Mouse (Mus musculus) MEL (cell line): Measurements from ENCODE around the gene Dgat2. TPM values are rescaled to one million over a fixed set of nuclear protein-coding genes. Genes with fewer than 3 reads are reported as not detected.

Experiments used
- DNase-seq: peaks from one replicate; pipeline ENCODE4 v3.0.0; 2011; ENCODE audit warnings: low read depth, low spot score
- H3K27ac ChIP-seq: 2 replicates; pipeline ENCODE4 v1.5.1; 2012; ENCODE audit warnings: low read depth, mild to moderate bottlenecking, control low read depth, low read length, moderate library complexity; ENCODE audit not compliant: control insufficient read depth
- H3K27me3 ChIP-seq, 2 experiments: fragments of 150-350 bp in 1 of 2; sonication (generic) in 1 of 2; 2 replicates each; pipeline ENCODE4 v1.6.1; 2012; ENCODE audit warnings: low read length in 2 of 2, mild to moderate bottlenecking in 2 of 2, improper control_type of control experiment in 1 of 2, moderate library complexity in 1 of 2; ENCODE audit not compliant: insufficient read depth in 2 of 2, control insufficient read depth in 1 of 2
- H3K36me3 ChIP-seq, 2 experiments: 2 replicates each; pipeline ENCODE4 v1.6.1; 2012 to 2014; ENCODE audit warnings: low read length in 2 of 2, improper control_type of control experiment in 1 of 2, inconsistent platforms in 1 of 2, mild to moderate bottlenecking in 1 of 2; ENCODE audit not compliant: insufficient read depth in 2 of 2, control insufficient read depth in 1 of 2
- H3K4me1 ChIP-seq, 2 experiments: fragments of 150-350 bp in 1 of 2; sonication (generic) in 1 of 2; 2 replicates each; pipeline ENCODE4 v1.6.1; 2012; ENCODE audit warnings: low read length in 2 of 2, improper control_type of control experiment in 1 of 2, mild to moderate bottlenecking in 1 of 2; ENCODE audit not compliant: insufficient read depth in 2 of 2, control insufficient read depth in 1 of 2
- H3K4me3 ChIP-seq, 2 experiments: fragments of 150-350 bp in 1 of 2; sonication (generic) in 1 of 2; 2 replicates each; pipeline ENCODE4 v1.5.1; 2012; ENCODE audit warnings: low read depth in 2 of 2, low read length in 2 of 2, mild to moderate bottlenecking in 2 of 2, moderate library complexity in 2 of 2, control low read depth in 1 of 2, improper control_type of control experiment in 1 of 2; ENCODE audit not compliant: control insufficient read depth in 1 of 2, insufficient read depth in 1 of 2
- H3K79me2 ChIP-seq: 2 replicates; pipeline ENCODE4 v1.6.1; 2012; ENCODE audit warnings: mild to moderate bottlenecking, low read length, moderate library complexity; ENCODE audit not compliant: control insufficient read depth, poor library complexity, insufficient read depth
- H3K9ac ChIP-seq: 2 replicates; pipeline ENCODE4 v1.6.1; 2012; ENCODE audit warnings: low read depth, mild to moderate bottlenecking, control low read depth, low read length, moderate library complexity; ENCODE audit not compliant: control insufficient read depth, poor library complexity, severe bottlenecking
- H3K9me3 ChIP-seq: fragments of 150-350 bp; sonication (generic); replicated peaks from 2 replicates; pipeline ENCODE4 v1.6.1; 2012; ENCODE audit warnings: mild to moderate bottlenecking, low read length, improper control_type of control experiment, moderate library complexity; ENCODE audit not compliant: insufficient read depth
- BHLHE40 ChIP-seq: IDR thresholded peaks from 2 replicates; pipeline ENCODE4 v1.6.1; 2012; ENCODE audit warnings: low read depth, mild to moderate bottlenecking, inconsistent platforms, low read length, improper control_type of control experiment, borderline replicate concordance
- CHD1 ChIP-seq: IDR thresholded peaks from 2 replicates; pipeline ENCODE4 v1.6.1; 2012; ENCODE audit warnings: low read depth, mild to moderate bottlenecking, inconsistent platforms, low read length, improper control_type of control experiment
- CHD2 ChIP-seq: IDR thresholded peaks from 2 replicates; pipeline ENCODE4 v1.6.1; 2011; ENCODE audit warnings: low read length, improper control_type of control experiment
- CTCF ChIP-seq, 3 experiments: IDR thresholded peaks in 2 of 3; conservative IDR thresholded peaks in 1 of 3; 2 replicates each; pipeline ENCODE4 v1.5.1; 2011 to 2012; ENCODE audit warnings: low read length in 3 of 3, low read depth in 2 of 3, mild to moderate bottlenecking in 2 of 3, improper control_type of control experiment in 1 of 3, inconsistent platforms in 1 of 3, mixed read lengths in 1 of 3, moderate library complexity in 1 of 3; ENCODE audit not compliant: control insufficient read depth in 1 of 3, insufficient read depth in 1 of 3, poor library complexity in 1 of 3, severe bottlenecking in 1 of 3
- E2F4 ChIP-seq: IDR thresholded peaks from 2 replicates; pipeline ENCODE4 v1.6.1; 2011; ENCODE audit warnings: low read depth, low read length, improper control_type of control experiment, borderline replicate concordance
- ELF1 ChIP-seq: IDR thresholded peaks from 2 replicates; pipeline ENCODE4 v1.6.1; 2014; ENCODE audit warnings: low read depth, mild to moderate bottlenecking, inconsistent platforms, low read length, improper control_type of control experiment, moderate library complexity
- ETS1 ChIP-seq: IDR thresholded peaks from 2 replicates; pipeline ENCODE4 v1.6.1; 2012; ENCODE audit warnings: low read depth, mild to moderate bottlenecking, inconsistent platforms, low read length, improper control_type of control experiment, moderate library complexity
- GATA1 ChIP-seq: IDR thresholded peaks from 2 replicates; pipeline ENCODE4 v1.6.1; 2011; ENCODE audit warnings: low read depth, low read length, improper control_type of control experiment
- HCFC1 ChIP-seq: IDR thresholded peaks from 2 replicates; pipeline ENCODE4 v1.6.1; 2012; ENCODE audit warnings: low read depth, mild to moderate bottlenecking, inconsistent platforms, low read length, improper control_type of control experiment, moderate library complexity
- JUND ChIP-seq: IDR thresholded peaks from 2 replicates; pipeline ENCODE4 v1.6.1; 2011; ENCODE audit warnings: low read depth, mild to moderate bottlenecking, improper control_type of control experiment, low read length
- MAZ ChIP-seq: IDR thresholded peaks from 2 replicates; pipeline ENCODE4 v1.6.1; 2012; ENCODE audit warnings: low read depth, mild to moderate bottlenecking, inconsistent platforms, low read length, improper control_type of control experiment
- MYC ChIP-seq: IDR thresholded peaks from 2 replicates; pipeline ENCODE4 v1.6.1; 2011; ENCODE audit warnings: low read depth, mild to moderate bottlenecking, low read length, improper control_type of control experiment, moderate library complexity
- NRF1 ChIP-seq: IDR thresholded peaks from 2 replicates; pipeline ENCODE4 v1.6.1; 2014; ENCODE audit warnings: low read depth, mild to moderate bottlenecking, inconsistent platforms, low read length, improper control_type of control experiment, moderate library complexity; ENCODE audit not compliant: poor library complexity, insufficient read depth, severe bottlenecking
- POLR2AphosphoS5 ChIP-seq: IDR thresholded peaks from 2 replicates; pipeline ENCODE4 v1.6.1; 2012; ENCODE audit warnings: low read depth, borderline replicate concordance, mild to moderate bottlenecking, inconsistent platforms, low read length, moderate library complexity, mixed read lengths
- RCOR1 ChIP-seq: IDR thresholded peaks from 2 replicates; pipeline ENCODE4 v1.6.1; 2012; ENCODE audit warnings: low read depth, mild to moderate bottlenecking, inconsistent platforms, low read length, improper control_type of control experiment
- SMC3 ChIP-seq: IDR thresholded peaks from 2 replicates; pipeline ENCODE4 v1.6.1; 2011; ENCODE audit warnings: low read depth, low read length, improper control_type of control experiment
- TAL1 ChIP-seq: IDR thresholded peaks from 2 replicates; pipeline ENCODE4 v1.6.1; 2012; ENCODE audit warnings: mild to moderate bottlenecking, inconsistent platforms, low read length, moderate library complexity, mixed read lengths
- TCF12 ChIP-seq: IDR thresholded peaks from 2 replicates; pipeline ENCODE4 v1.6.1; 2014; ENCODE audit warnings: low read depth, mild to moderate bottlenecking, inconsistent platforms, low read length, improper control_type of control experiment, moderate library complexity
- UBTF ChIP-seq: IDR thresholded peaks from 2 replicates; pipeline ENCODE4 v1.6.1; 2012; ENCODE audit warnings: low read depth, mild to moderate bottlenecking, inconsistent platforms, low read length, improper control_type of control experiment, moderate library complexity, borderline replicate concordance; ENCODE audit not compliant: insufficient read depth
- USF1 ChIP-seq: IDR thresholded peaks from 2 replicates; pipeline ENCODE4 v1.6.1; 2014; ENCODE audit warnings: low read depth, mild to moderate bottlenecking, inconsistent platforms, low read length, improper control_type of control experiment, moderate library complexity
- ZC3H11A ChIP-seq: IDR thresholded peaks from 2 replicates; pipeline ENCODE4 v1.6.1; 2012; ENCODE audit warnings: low read depth, mild to moderate bottlenecking, inconsistent platforms, low read length, improper control_type of control experiment
- ZKSCAN1 ChIP-seq: IDR thresholded peaks from 2 replicates; pipeline ENCODE4 v1.6.1; 2012; ENCODE audit warnings: low read depth, mild to moderate bottlenecking, inconsistent platforms, low read length, improper control_type of control experiment, moderate library complexity
- ZNF384 ChIP-seq: IDR thresholded peaks from 2 replicates; pipeline ENCODE4 v1.6.1; 2012; ENCODE audit warnings: low read depth, mild to moderate bottlenecking, inconsistent platforms, low read length, improper control_type of control experiment
- polyA plus RNA-seq, 2 experiments: library from polyadenylated mRNA; stranded (reverse) in 1 of 2; unstranded in 1 of 2; fragments of >175 nt in 1 of 2; fragments of >200 nt in 1 of 2; gene quantifications; 2 replicates each; pipeline versions ENCODE4 v1.2.1 to v1.2.4; 2012; ENCODE audit warnings: low replicate concordance in 2 of 2, low read depth in 1 of 2; ENCODE audit not compliant: insufficient read length in 2 of 2, insufficient read depth in 1 of 2, missing spikeins in 1 of 2
- total RNA-seq: library from RNA; depleted of rRNA; stranded (reverse); fragments of 300-350 nt; gene quantifications from 2 replicates; pipeline ENCODE4 v1.2.3, GENCODE M21; 2012

The Dgat2 gene
- total and polyA plus RNA-seq, 3 experiments, result 4.1 to 7.7 TPM; not detected in 1

- no peaks in the 10 kb centered on the region for H3K79me2 ChIP-seq
- H3K4me1 ChIP-seq, result no peaks in the 10 kb centered on the region
- no peak for DNase-seq
- H3K27ac ChIP-seq, result no peak overlapping the region
- no peaks in the 10 kb centered on the region for H3K9me3 ChIP-seq
- no peak overlapping the region for H3K4me3 ChIP-seq
- TF ChIP-seq GATA1 (no peak), USF1 (no peak), UBTF (no peak), CHD2 (no peak), HCFC1 (no peak), TAL1 (no peak), NRF1 (no peak), TCF12 (no peak), POLR2AphosphoS5 (no peak), RCOR1 (no peak), MAZ (no peak), BHLHE40 (no peak), JUND (no peak), ZNF384 (no peak), CTCF (IDR thresholded peaks at IDR 0.05 in 2 of 3, conservative IDR thresholded peaks at IDR 0.05 in 1 of 3; ENCODE audit: control insufficient read depth in 1 of 3, insufficient read depth in 1 of 3, low read depth in 2 of 3, low read length in 3 of 3, poor library complexity in 1 of 3, severe bottlenecking in 1 of 3) (no peak), ZKSCAN1 (no peak), E2F4 (no peak)
- no peak overlapping the region for H3K9ac ChIP-seq
- H3K27me3 ChIP-seq, result peaks cover 11 to 46% of the 10 kb centered on the region in 2 experiments
- no peaks in the 10 kb centered on the region for H3K36me3 ChIP-seq
These were observed 11.4 kb upstream of the Dgat2 start for GRCm38 (mm10) chr7:99193926-99194325.

GRCm38 (mm10) chr7:99191411-99191810, 8.9 kb upstream of the Dgat2 start:
- Histone ChIP-seq H3K4me3 (no peak overlapping the region), H3K79me2 (no peaks in the 10 kb centered on the region), H3K9me3 (no peaks in the 10 kb centered on the region), H3K27me3 (peaks cover 6 to 36% of the 10 kb centered on the region in 2 experiments), H3K9ac (no peak overlapping the region), H3K36me3 (no peaks in the 10 kb centered on the region), H3K4me1 (no peaks in the 10 kb centered on the region), H3K27ac (no peak overlapping the region)
- DNase-seq, result no peak
- no peak for TF ChIP-seq ZC3H11A
- no peak for TF ChIP-seq UBTF
- no peak for TF ChIP-seq TCF12
- no peak for TF ChIP-seq MYC
- no peak for TF ChIP-seq SMC3
- no peak for TF ChIP-seq CHD1
- no peak for TF ChIP-seq HCFC1
- no peak for TF ChIP-seq ELF1
- no peak for TF ChIP-seq RCOR1
- TF ChIP-seq ETS1, result no peak
